Mouse (Mus musculus): ENCODE measurements around the gene Mapt. TPM values are rescaled to one million over a fixed set of nuclear protein-coding genes. Genes with fewer than 3 reads are reported as not detected.
A peak's percentile ranks its signal among the peaks of the same experiment; 100 is the strongest.

The Mapt gene
- total RNA-seq, 4 experiments from 2014 or later = 300 to 367 (median 345) TPM

- DNase-seq (ENCODE audit: low spot score in 2 of 2) = no peak
Measured at GRCm38 (mm10) chr11:104310226-104310887, 79.2 kb downstream of the Mapt start.

- DNase-seq (ENCODE audit: low spot score in 2 of 2) = no peak
Measured at GRCm38 (mm10) chr11:104311643-104312042, 80.5 kb downstream of the Mapt start.

GRCm38 (mm10) chr11:104315703-104316102 is 84.5 kb downstream of the Mapt start:
- DNase-seq (ENCODE audit: low spot score in 2 of 2) = peak in 1 of 2 experiments; percentile 67

- no peak for DNase-seq (ENCODE audit: low spot score in 2 of 2)
Measured at GRCm38 (mm10) chr11:104316685-104317400, 85.7 kb downstream of the Mapt start.

GRCm38 (mm10) chr11:104317631-104318030 is 86.4 kb downstream of the Mapt start:
- no peak for DNase-seq (ENCODE audit: low spot score in 2 of 2)

GRCm38 (mm10) chr11:104318940-104319781 is 88.0 kb downstream of the Mapt start:
- no peak for DNase-seq (ENCODE audit: low spot score in 2 of 2)

GRCm38 (mm10) chr11:104320511-104320910 is 89.3 kb downstream of the Mapt start:
- no peak for DNase-seq (ENCODE audit: low spot score in 2 of 2)

- DNase-seq (ENCODE audit: low spot score in 2 of 2) = no peak
Measured at GRCm38 (mm10) chr11:104322142-104322541, 91.0 kb downstream of the Mapt start.

- no peak for DNase-seq (ENCODE audit: low spot score in 2 of 2)
Measured at GRCm38 (mm10) chr11:104327462-104327861, 96.3 kb downstream of the Mapt start.

GRCm38 (mm10) chr11:104327946-104328345 is 96.8 kb downstream of the Mapt start:
- no peak for DNase-seq (ENCODE audit: low spot score in 2 of 2)

- DNase-seq (ENCODE audit: low spot score in 2 of 2) = no peak
Measured at GRCm38 (mm10) chr11:104329185-104329926, 98.2 kb downstream of the Mapt start.

GRCm38 (mm10) chr11:104330151-104330550 is 99.0 kb downstream of the Mapt start:
- no peak for DNase-seq (ENCODE audit: low spot score in 2 of 2)

- DNase-seq (ENCODE audit: low spot score in 2 of 2) = no peak
Measured at GRCm38 (mm10) chr11:104331208-104331607, 100.0 kb downstream of the Mapt start.

- no peak for DNase-seq (ENCODE audit: low spot score in 2 of 2)
Measured at GRCm38 (mm10) chr11:104332105-104332504, 100.9 kb downstream of the Mapt start.

GRCm38 (mm10) chr11:104334115-104334514 is 102.9 kb downstream of the Mapt start:
- DNase-seq (ENCODE audit: low spot score in 2 of 2) = no peak

- DNase-seq (ENCODE audit: low spot score in 2 of 2) = no peak
Measured at GRCm38 (mm10) chr11:104334946-104335345, 103.8 kb downstream of the Mapt start.

GRCm38 (mm10) chr11:104346931-104347330 is 115.7 kb downstream of the Mapt start:
- DNase-seq (ENCODE audit: low spot score in 2 of 2) = no peak

GRCm38 (mm10) chr11:104361790-104362189 is 130.6 kb downstream of the Mapt start:
- DNase-seq (ENCODE audit: low spot score in 2 of 2) = no peak

GRCm38 (mm10) chr11:104362704-104363103 is 131.5 kb downstream of the Mapt start:
- no peak for DNase-seq (ENCODE audit: low spot score in 2 of 2)

- DNase-seq (ENCODE audit: low spot score in 2 of 2) = no peak
Measured at GRCm38 (mm10) chr11:104363823-104364600, 132.8 kb downstream of the Mapt start.
